Mouse (Mus musculus): ENCODE measurements around the gene Urm1.

Urm1 gene

GRCm38 (mm10) chr2:29827709-29828024 lies 7.8 kb downstream of the Urm1 start:
- DNase-seq (ENCODE audit: low spot score) = no peak

- DNase-seq (ENCODE audit: low spot score) = no peak
Measured at GRCm38 (mm10) chr2:29831106-29831505, 11.2 kb downstream of the Urm1 start.

- no peak for DNase-seq (ENCODE audit: low spot score)
Measured at GRCm38 (mm10) chr2:29833796-29834195, 13.9 kb downstream of the Urm1 start.

GRCm38 (mm10) chr2:29835391-29835899 lies 15.6 kb downstream of the Urm1 start:
- no peak for DNase-seq (ENCODE audit: low spot score)

- no peak for DNase-seq (ENCODE audit: low spot score)
Measured at GRCm38 (mm10) chr2:29839460-29839859, 19.6 kb downstream of the Urm1 start.

GRCm38 (mm10) chr2:29843231-29844105 lies 23.6 kb downstream of the Urm1 start:
- no peak for DNase-seq (ENCODE audit: low spot score)

GRCm38 (mm10) chr2:29844115-29844514 lies 24.2 kb downstream of the Urm1 start:
- no peak for DNase-seq (ENCODE audit: low spot score)

- DNase-seq (ENCODE audit: low spot score) = no peak
Measured at GRCm38 (mm10) chr2:29844661-29845060, 24.8 kb downstream of the Urm1 start.

GRCm38 (mm10) chr2:29845636-29846035 lies 25.8 kb downstream of the Urm1 start:
- DNase-seq (ENCODE audit: low spot score) = no peak

GRCm38 (mm10) chr2:29846061-29846853 lies 26.4 kb downstream of the Urm1 start:
- no peak for DNase-seq (ENCODE audit: low spot score)

- no peak for DNase-seq (ENCODE audit: low spot score)
Measured at GRCm38 (mm10) chr2:29846911-29847310, 27.0 kb downstream of the Urm1 start.

- DNase-seq (ENCODE audit: low spot score) = no peak
Measured at GRCm38 (mm10) chr2:29849041-29849440, 29.2 kb downstream of the Urm1 start.

- DNase-seq (ENCODE audit: low spot score) = no peak
Measured at GRCm38 (mm10) chr2:29849841-29850480, 30.1 kb downstream of the Urm1 start.

- DNase-seq (ENCODE audit: low spot score) = no peak
Measured at GRCm38 (mm10) chr2:29852957-29853485, 33.1 kb downstream of the Urm1 start.

GRCm38 (mm10) chr2:29853736-29854135 lies 33.9 kb downstream of the Urm1 start:
- no peak for DNase-seq (ENCODE audit: low spot score)

- DNase-seq (ENCODE audit: low spot score) = no peak
Measured at GRCm38 (mm10) chr2:29855585-29856210, 35.8 kb downstream of the Urm1 start.

- DNase-seq (ENCODE audit: low spot score) = no peak
Measured at GRCm38 (mm10) chr2:29856451-29857260, 36.8 kb downstream of the Urm1 start.

- DNase-seq (ENCODE audit: low spot score) = no peak
Measured at GRCm38 (mm10) chr2:29857341-29857740, 37.5 kb downstream of the Urm1 start.

- DNase-seq (ENCODE audit: low spot score) = no peak
Measured at GRCm38 (mm10) chr2:29857967-29858366, 38.1 kb downstream of the Urm1 start.

GRCm38 (mm10) chr2:29858748-29859473 lies 39.0 kb downstream of the Urm1 start:
- DNase-seq (ENCODE audit: low spot score) = peak; percentile 34

Measured in urinary bladder, postnatal 14 days (tissue).